Mouse (Mus musculus) liver, embryonic 11.5 days (tissue): Measurements from ENCODE around the gene Stt3b. TPM values are rescaled to one million over a fixed set of nuclear protein-coding genes. Genes with fewer than 3 reads are reported as not detected.

Experiments used
- ATAC-seq: fragments of 200-750 bp; cut with Nextera tagmentation; replicated peaks from 2 replicates; pipeline ENCODE4 v1.8.0; 2017; ENCODE audit warnings: moderate number of reproducible peaks, mild to moderate bottlenecking, moderate TSS enrichment, moderate library complexity; ENCODE audit not compliant: low FRiP score
- DNase-seq: peaks from one replicate; pipeline ENCODE4 v3.0.0-alpha.2; 2017; ENCODE audit warnings: low spot score
- H3K27ac ChIP-seq: fragments of 300-500 bp; sonication (generic); 2 replicates; pipeline ENCODE4 v1.5.1; 2014; ENCODE audit warnings: mild to moderate bottlenecking, low read depth, low read length, control low read depth
- H3K27me3 ChIP-seq: fragments of 300-500 bp; sonication (generic); replicated peaks from 2 replicates; pipeline ENCODE4 v1.6.1; 2014; ENCODE audit warnings: low read length, mixed read lengths; ENCODE audit not compliant: control insufficient read depth, insufficient read depth
- H3K36me3 ChIP-seq: fragments of 300-500 bp; sonication (generic); 2 replicates; pipeline ENCODE4 v1.6.1; 2014; ENCODE audit warnings: mild to moderate bottlenecking, low read length, moderate library complexity, mixed read lengths; ENCODE audit not compliant: control insufficient read depth, insufficient read depth
- H3K4me1 ChIP-seq: fragments of 300-500 bp; sonication (generic); replicated peaks from 2 replicates; pipeline ENCODE4 v1.6.1; 2014; ENCODE audit warnings: low read length, mixed read lengths; ENCODE audit not compliant: control insufficient read depth, insufficient read depth
- H3K4me2 ChIP-seq: fragments of 300-500 bp; sonication (generic); 2 replicates; pipeline ENCODE4 v1.6.1; 2014; ENCODE audit warnings: mild to moderate bottlenecking, control low read depth, moderate library complexity
- H3K4me3 ChIP-seq: fragments of 300-500 bp; sonication (generic); 2 replicates; pipeline ENCODE4 v1.5.1; 2014; ENCODE audit warnings: low read depth, low read length, control low read depth
- H3K9ac ChIP-seq: fragments of 300-500 bp; sonication (generic); 2 replicates; pipeline ENCODE4 v1.6.1; 2014; ENCODE audit warnings: low read depth, low read length, control low read depth
- H3K9me3 ChIP-seq: fragments of 300-500 bp; sonication (generic); 2 replicates; pipeline ENCODE4 v1.6.1; 2016; ENCODE audit warnings: low read length, inconsistent platforms, mixed read lengths; ENCODE audit not compliant: control insufficient read depth
- WGBS: fragments of 180-500 bp; shearing (Covaris S2); extraction: QIAGEN DNeasy Blood & Tissue Kit; methylation state at CpG from one replicate; pipeline ENCODE4 v1.1.7; 2014; 5-methylcytosine and 5-hydroxymethylcytosine counted together
- polyA plus RNA-seq: library from polyadenylated mRNA; unstranded; fragments of >200 nt; fragmentation: Nextera tagmentation; extraction: Ambion mirVana; gene quantifications from 2 replicates; pipeline ENCODE4 v1.2.1, GENCODE M21; 2014

Stt3b gene
- polyA plus RNA-seq, 1 experiment from 2014 or later: 113 TPM

- H3K9ac ChIP-seq: no peak overlapping the region
- H3K27ac ChIP-seq: no peak overlapping the region
- no peak for ATAC-seq
- no peaks in the 10 kb centered on the region for H3K9me3 ChIP-seq
- H3K4me1 ChIP-seq: no peaks in the 10 kb centered on the region
- H3K4me2 ChIP-seq: no peak overlapping the region
- no peaks in the 10 kb centered on the region for H3K27me3 ChIP-seq
- H3K36me3 ChIP-seq: peaks cover 28% of the 10 kb centered on the region
- no peak for DNase-seq
- no peak overlapping the region for H3K4me3 ChIP-seq
- 91% methylated on average over 5 of the region's 5 CpGs for WGBS
Measured at GRCm38 (mm10) chr9:115239861-115240260, 70.4 kb downstream of the Stt3b start.

DNA sequence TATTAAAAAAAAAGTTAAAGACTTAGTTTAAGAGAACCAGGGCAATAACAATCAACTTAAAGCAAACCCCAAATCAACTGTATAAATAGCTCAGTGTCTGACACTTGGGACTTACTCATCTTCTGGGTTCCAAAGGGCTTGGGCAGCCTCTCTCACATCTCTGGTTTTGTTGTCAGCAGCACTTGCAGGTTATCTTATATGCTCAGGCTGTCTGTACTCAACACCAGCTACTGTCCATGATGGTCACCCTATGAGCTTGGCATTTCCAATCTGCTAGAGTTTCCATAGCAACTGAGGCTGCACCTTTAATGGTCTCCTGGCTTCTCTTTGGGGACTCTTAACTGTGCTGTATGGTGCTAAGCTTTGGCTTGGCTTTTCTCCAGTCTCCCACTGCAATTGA, 72.3 kb downstream of the Stt3b start:
- no peak overlapping the region for H3K27ac ChIP-seq
- ATAC-seq: 0 out of 2 replicates have a peak, but pooled peaks have one; percentile 13

GRCm38 (mm10) chr9:115236352-115236841, 73.8 kb downstream of the Stt3b start:
- 86% methylated on average over 8 of the region's 8 CpGs for WGBS
- Histone ChIP-seq H3K27me3 (no peaks in the 10 kb centered on the region), H3K9me3 (no peaks in the 10 kb centered on the region), H3K9ac (no peak overlapping the region), H3K27ac (no peak overlapping the region), H3K4me1 (no peaks in the 10 kb centered on the region), H3K36me3 (peaks cover 7% of the 10 kb centered on the region), H3K4me2 (no peak overlapping the region), H3K4me3 (no peak overlapping the region)
- DNase-seq (no peak), ATAC-seq (no peak)

More for the DNA sequence above, 72.3 kb downstream of the Stt3b start:
- no peak overlapping the region for H3K4me3 ChIP-seq
- no peak for DNase-seq
- H3K36me3 ChIP-seq: peaks cover 14% of the 10 kb centered on the region
- H3K27me3 ChIP-seq: no peaks in the 10 kb centered on the region
- H3K4me1 ChIP-seq: no peaks in the 10 kb centered on the region
- H3K9me3 ChIP-seq: no peaks in the 10 kb centered on the region
- no peak overlapping the region for H3K9ac ChIP-seq
- H3K4me2 ChIP-seq: no peak overlapping the region

- WGBS: 92% methylated on average over 2 of the region's 2 CpGs
- DNase-seq: no peak
- no peaks in the 10 kb centered on the region for H3K27me3 ChIP-seq
- ATAC-seq: no peak
- no peak overlapping the region for H3K4me2 ChIP-seq
- no peak overlapping the region for H3K4me3 ChIP-seq
- no peaks in the 10 kb centered on the region for H3K9me3 ChIP-seq
- H3K4me1 ChIP-seq: no peaks in the 10 kb centered on the region
- H3K9ac ChIP-seq: no peak overlapping the region
- H3K27ac ChIP-seq: no peak overlapping the region
- H3K36me3 ChIP-seq: no peaks in the 10 kb centered on the region
Measured at GRCm38 (mm10) chr9:115234561-115234960, 75.7 kb downstream of the Stt3b start.

- no peaks in the 10 kb centered on the region for H3K36me3 ChIP-seq
- 85% methylated on average over 5 of the region's 5 CpGs for WGBS
- DNase-seq (no peak), ATAC-seq (no peak)
- no peak overlapping the region for H3K4me3 ChIP-seq
- no peak overlapping the region for H3K9ac ChIP-seq
- H3K9me3 ChIP-seq: no peaks in the 10 kb centered on the region
- H3K27me3 ChIP-seq: no peaks in the 10 kb centered on the region
- no peak overlapping the region for H3K27ac ChIP-seq
- 0 out of 2 replicates have a peak, but pooled peaks cover 4% of the 10 kb centered on the region for H3K4me1 ChIP-seq
- H3K4me2 ChIP-seq: no peak overlapping the region
Measured at GRCm38 (mm10) chr9:115233721-115234120, 76.5 kb downstream of the Stt3b start.

DNA sequence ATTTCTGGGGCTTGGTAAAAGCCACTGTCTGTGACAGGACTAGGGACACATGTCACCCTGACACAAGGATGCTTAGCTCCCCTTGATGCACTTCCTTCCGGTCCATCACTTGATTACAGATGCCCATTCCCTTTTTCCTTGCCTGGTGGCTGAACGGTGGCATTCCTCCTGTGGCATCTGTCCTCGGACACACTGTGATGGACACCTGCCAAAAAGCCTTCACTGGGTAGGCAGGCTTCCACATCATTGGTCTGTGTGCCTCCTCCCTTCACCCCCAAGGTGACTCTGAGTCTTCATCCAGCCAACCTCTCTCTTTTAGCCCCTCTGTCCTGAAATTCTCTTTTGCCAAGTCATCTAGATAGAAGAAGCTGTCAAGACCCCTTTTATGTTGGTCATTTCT, 78.7 kb downstream of the Stt3b start:
- Histone ChIP-seq H3K9ac (no peak overlapping the region), H3K4me1 (0 out of 2 replicates have a peak, but pooled peaks cover 4% of the 10 kb centered on the region), H3K27me3 (no peaks in the 10 kb centered on the region), H3K36me3 (no peaks in the 10 kb centered on the region), H3K4me2 (no peak overlapping the region), H3K4me3 (no peak overlapping the region), H3K9me3 (no peaks in the 10 kb centered on the region), H3K27ac (no peak overlapping the region)
- DNase-seq (no peak), ATAC-seq (no peak)
- 89% methylated on average over 3 of the region's 3 CpGs for WGBS

- H3K9me3 ChIP-seq: no peaks in the 10 kb centered on the region
- H3K4me1 ChIP-seq: 0 out of 2 replicates have a peak, but pooled peaks cover 4% of the 10 kb centered on the region
- no peaks in the 10 kb centered on the region for H3K36me3 ChIP-seq
- no peaks in the 10 kb centered on the region for H3K27me3 ChIP-seq
- WGBS: 47% methylated on average over 3 of the region's 3 CpGs
- ATAC-seq (no peak), DNase-seq (no peak)
- no peak overlapping the region for H3K9ac ChIP-seq
- H3K27ac ChIP-seq: no peak overlapping the region
- no peak overlapping the region for H3K4me2 ChIP-seq
- no peak overlapping the region for H3K4me3 ChIP-seq
Measured at GRCm38 (mm10) chr9:115230141-115230540, 80.1 kb downstream of the Stt3b start.

GRCm38 (mm10) chr9:115229676-115230075, 80.5 kb downstream of the Stt3b start:
- no peak for ATAC-seq
- no peak overlapping the region for H3K9ac ChIP-seq
- H3K4me1 ChIP-seq: 0 out of 2 replicates have a peak, but pooled peaks cover 4% of the 10 kb centered on the region
- no peak overlapping the region for H3K4me2 ChIP-seq
- WGBS: 81% methylated on average over 10 of the region's 10 CpGs
- H3K4me3 ChIP-seq: no peak overlapping the region
- DNase-seq: no peak
- no peak overlapping the region for H3K27ac ChIP-seq
- H3K9me3 ChIP-seq: no peaks in the 10 kb centered on the region
- no peaks in the 10 kb centered on the region for H3K36me3 ChIP-seq
- no peaks in the 10 kb centered on the region for H3K27me3 ChIP-seq

GRCm38 (mm10) chr9:115229145-115229544, 81.1 kb downstream of the Stt3b start:
- Histone ChIP-seq H3K9ac (no peak overlapping the region), H3K4me1 (0 out of 2 replicates have a peak, but pooled peaks cover 4% of the 10 kb centered on the region), H3K27me3 (no peaks in the 10 kb centered on the region), H3K9me3 (no peaks in the 10 kb centered on the region), H3K4me2 (no peak overlapping the region), H3K27ac (no peak overlapping the region), H3K36me3 (no peaks in the 10 kb centered on the region), H3K4me3 (no peak overlapping the region)
- 57% methylated on average over 4 of the region's 4 CpGs for WGBS
- DNase-seq (no peak), ATAC-seq (no peak)
